Mouse (Mus musculus) spleen, adult 2 months (tissue): ENCODE measurements at regions not wholly inside any gene's neighbourhood (a gene's known extent, or its start where the extent isn't known, plus 50 kb on each side); places are given as distances from the start of the nearest gene placed in this dataset.

ENCODE experiments used
- DNase-seq, 2 experiments: peaks; one replicate each; pipeline versions ENCODE4 v3.0.0 to v3.0.0-alpha.2; 2012 to 2021; ENCODE audit warnings: low spot score in 2 of 2, low read depth in 1 of 2
- H3K27ac ChIP-seq: fragments of 200-500 bp; 2 replicates; pipeline ENCODE4 v1.5.1; 2012; ENCODE audit warnings: low read length, inconsistent platforms; ENCODE audit not compliant: insufficient read depth
- H3K27me3 ChIP-seq: fragments of 200-500 bp; 2 replicates; pipeline ENCODE4 v1.6.1; 2012; ENCODE audit warnings: mild to moderate bottlenecking, moderate library complexity, low read length, inconsistent platforms; ENCODE audit not compliant: control insufficient read depth, insufficient read depth
- H3K36me3 ChIP-seq: fragments of 200-500 bp; 2 replicates; pipeline ENCODE4 v1.6.1; 2012; ENCODE audit warnings: mild to moderate bottlenecking, low read length, inconsistent platforms; ENCODE audit not compliant: control insufficient read depth, insufficient read depth
- H3K4me1 ChIP-seq: fragments of 200-500 bp; 2 replicates; pipeline ENCODE4 v1.6.1; 2011; ENCODE audit warnings: inconsistent platforms; ENCODE audit not compliant: control insufficient read depth, insufficient read depth, insufficient read length
- H3K4me3 ChIP-seq: fragments of 200-500 bp; 2 replicates; pipeline ENCODE4 v1.5.1; 2011; ENCODE audit warnings: mild to moderate bottlenecking, inconsistent platforms; ENCODE audit not compliant: insufficient read depth, insufficient read length; ENCODE audit errors: extremely low read depth
- CTCF ChIP-seq: fragments of 200-500 bp; IDR thresholded peaks from 2 replicates; pipeline ENCODE4 v1.5.1; 2011; ENCODE audit warnings: mild to moderate bottlenecking, inconsistent platforms; ENCODE audit not compliant: insufficient read depth, insufficient read length, insufficient replicate concordance; ENCODE audit errors: extremely low read depth
- POLR2A ChIP-seq: fragments of 200-500 bp; IDR thresholded peaks from 2 replicates; pipeline ENCODE4 v1.6.1; 2011; ENCODE audit warnings: low read depth, low read length, inconsistent platforms
- WGBS: fragments of 180-500 bp; shearing (Covaris S2); methylation state at CpG from one replicate; pipeline ENCODE4 v1.1.7; 2018; 5-methylcytosine and 5-hydroxymethylcytosine counted together

GRCm38 (mm10) chr7:71873817-71874216, 432.6 kb downstream of the Mctp2 start:
- TF ChIP-seq POLR2A: no peak
- TF ChIP-seq CTCF: no peak
- WGBS: 60% methylated on average over 5 of the region's 5 CpGs
- Histone ChIP-seq H3K4me3 (no peak overlapping the region), H3K4me1 (no peaks in the 10 kb centered on the region), H3K27me3 (no peaks in the 10 kb centered on the region), H3K36me3 (no peaks in the 10 kb centered on the region), H3K27ac (no peak overlapping the region)
- DNase-seq: no peak

- no peak for TF ChIP-seq CTCF
- no peak for TF ChIP-seq POLR2A
- 81% methylated on average over 6 of the region's 6 CpGs for WGBS
- no peaks in the 10 kb centered on the region for H3K27me3 ChIP-seq
- DNase-seq: no peak
- H3K4me3 ChIP-seq: no peak overlapping the region
- no peaks in the 10 kb centered on the region for H3K4me1 ChIP-seq
- no peaks in the 10 kb centered on the region for H3K36me3 ChIP-seq
- H3K27ac ChIP-seq: no peak overlapping the region
These were observed 433.5 kb downstream of the Mctp2 start for GRCm38 (mm10) chr7:71872912-71873311.

- no peaks in the 10 kb centered on the region; the same call in 1 of the 2 replicates for H3K27me3 ChIP-seq
- TF ChIP-seq CTCF: peak; percentile 34; the same call in 1 of the 2 replicates
- TF ChIP-seq POLR2A: no peak
- WGBS: 19% methylated on average over 3 of the region's 3 CpGs
- no peak overlapping the region for H3K27ac ChIP-seq
- DNase-seq: no peak
- H3K4me3 ChIP-seq: no peak overlapping the region
- no peaks in the 10 kb centered on the region for H3K4me1 ChIP-seq
- H3K36me3 ChIP-seq: no peaks in the 10 kb centered on the region
These were observed 439.3 kb downstream of the Mctp2 start for GRCm38 (mm10) chr7:71867090-71867489.

- no peak overlapping the region for H3K4me3 ChIP-seq
- 58% methylated on average over 15 of the region's 15 CpGs for WGBS
- TF ChIP-seq POLR2A: no peak
- TF ChIP-seq CTCF: no peak
- no peak for DNase-seq
- H3K27me3 ChIP-seq: no peaks in the 10 kb centered on the region; the same call in 1 of the 2 replicates
- H3K27ac ChIP-seq: no peak overlapping the region
- no peaks in the 10 kb centered on the region for H3K4me1 ChIP-seq
- no peaks in the 10 kb centered on the region for H3K36me3 ChIP-seq
These were observed 440.8 kb downstream of the Mctp2 start for GRCm38 (mm10) chr7:71865371-71866166.

- WGBS: 92% methylated on average over 3 of the region's 3 CpGs
- no peak overlapping the region for H3K27ac ChIP-seq
- no peaks in the 10 kb centered on the region for H3K4me1 ChIP-seq
- TF ChIP-seq POLR2A (no peak), CTCF (no peak)
- no peak overlapping the region for H3K4me3 ChIP-seq
- DNase-seq: no peak
- H3K36me3 ChIP-seq: no peaks in the 10 kb centered on the region
- H3K27me3 ChIP-seq: no peaks in the 10 kb centered on the region
These were observed 453.5 kb downstream of the Mctp2 start for GRCm38 (mm10) chr7:71852864-71853263.

DNA sequence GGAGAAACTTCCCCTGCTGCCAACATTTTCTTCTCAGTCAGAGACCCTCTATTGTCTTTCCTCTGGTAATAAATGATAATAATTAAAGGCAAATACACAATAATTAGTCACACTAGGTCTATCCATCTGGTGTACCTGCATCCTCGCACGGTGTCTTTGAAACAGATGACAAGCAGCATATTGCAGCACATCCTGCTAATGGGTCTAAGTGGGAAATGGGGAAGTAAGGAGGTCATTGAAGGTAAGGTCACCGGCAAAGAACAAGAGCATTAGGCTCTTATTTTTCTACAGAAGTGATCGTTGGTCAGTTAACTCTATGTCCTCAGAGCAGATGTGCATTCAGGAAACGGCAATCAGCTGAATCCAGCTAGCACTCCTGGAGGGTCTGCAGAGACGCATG, 457.2 kb downstream of the Mctp2 start:
- no peak overlapping the region for H3K4me3 ChIP-seq
- DNase-seq: no peak
- no peaks in the 10 kb centered on the region for H3K36me3 ChIP-seq
- TF ChIP-seq POLR2A: no peak
- TF ChIP-seq CTCF: no peak
- WGBS: 69% methylated on average over 6 of the region's 6 CpGs
- H3K4me1 ChIP-seq: no peaks in the 10 kb centered on the region
- H3K27ac ChIP-seq: no peak overlapping the region
- no peaks in the 10 kb centered on the region for H3K27me3 ChIP-seq

DNA sequence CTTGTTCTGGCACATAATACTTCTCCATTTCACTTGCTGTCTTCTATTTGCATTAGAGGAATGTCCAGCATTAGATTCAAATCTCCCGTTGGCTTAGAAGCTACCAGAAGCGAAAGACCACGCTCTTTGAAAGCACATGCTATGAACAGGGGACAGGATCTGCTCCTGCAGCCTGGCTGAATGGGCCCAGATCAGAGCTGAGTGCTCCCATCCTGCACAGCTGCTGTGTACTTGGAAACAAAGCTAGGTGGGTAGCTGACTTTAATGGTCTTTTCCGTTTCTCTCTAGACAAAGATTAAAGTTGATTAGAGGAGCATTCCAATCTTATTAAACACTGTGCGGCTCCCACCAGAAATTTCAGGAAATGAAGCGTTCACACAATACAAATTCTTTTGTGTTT, 468.6 kb downstream of the Mctp2 start:
- H3K4me3 ChIP-seq: no peak overlapping the region
- H3K27ac ChIP-seq: no peak overlapping the region
- no peaks in the 10 kb centered on the region for H3K4me1 ChIP-seq
- TF ChIP-seq CTCF: no peak
- no peak for TF ChIP-seq POLR2A
- no peaks in the 10 kb centered on the region for H3K36me3 ChIP-seq
- WGBS: 78% methylated on average over 6 of the region's 6 CpGs
- DNase-seq: no peak
- no peaks in the 10 kb centered on the region for H3K27me3 ChIP-seq
